Mouse (Mus musculus): ENCODE measurements around the gene Appl2.

DNA sequence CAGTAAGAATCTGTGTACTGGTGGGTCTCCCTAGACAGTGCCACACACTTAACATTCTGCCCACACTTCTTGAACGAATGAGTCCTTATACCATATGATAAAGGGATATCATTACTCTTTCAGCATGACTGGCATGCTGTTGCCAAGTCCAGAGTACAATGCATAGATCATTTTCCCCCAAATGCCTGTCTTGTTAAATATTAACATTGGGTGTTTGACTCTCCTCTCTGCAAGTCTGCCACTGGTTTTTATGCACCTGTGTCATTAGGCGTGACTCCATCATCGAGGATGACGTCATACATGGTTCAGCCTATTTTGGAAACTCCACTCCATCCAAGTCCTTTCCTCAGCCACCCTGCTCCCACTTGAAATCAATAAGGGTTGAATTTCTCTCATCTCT lies 18.0 kb upstream of the Appl2 start:
- TF ChIP-seq CTCF (IDR thresholded peaks at IDR 0.05) (no peak), EP300 (IDR thresholded peaks at IDR 0.05) (no peak)
